Mouse (Mus musculus) cortical plate, adult 2 months (tissue): ENCODE results near the gene Cnih3. TPM values are rescaled to one million over a fixed set of nuclear protein-coding genes. Genes with fewer than 3 reads are reported as not detected.
A peak's percentile ranks its signal among the peaks of the same experiment; 100 is the strongest.

Experiments used
- H3K27ac ChIP-seq: fragments of 200-500 bp; 2 replicates; pipeline ENCODE4 v1.5.1; 2012; ENCODE audit warnings: low read length, control low read depth, inconsistent platforms; ENCODE audit not compliant: insufficient read depth
- H3K4me1 ChIP-seq: fragments of 200-500 bp; 2 replicates; pipeline ENCODE4 v1.6.1; 2011; ENCODE audit warnings: low read length; ENCODE audit not compliant: control insufficient read depth, insufficient read depth
- H3K4me3 ChIP-seq: fragments of 200-500 bp; 2 replicates; pipeline ENCODE4 v1.5.1; 2011; ENCODE audit warnings: mild to moderate bottlenecking, low read length, control low read depth; ENCODE audit not compliant: insufficient read depth
- CTCF ChIP-seq: fragments of 200-500 bp; IDR thresholded peaks from 2 replicates; pipeline ENCODE4 v1.5.1; 2011; ENCODE audit warnings: mild to moderate bottlenecking, control low read depth, low read length; ENCODE audit not compliant: insufficient read depth; ENCODE audit errors: extremely low read depth
- POLR2A ChIP-seq: fragments of 200-500 bp; IDR thresholded peaks from 2 replicates; pipeline ENCODE4 v1.6.1; 2011; ENCODE audit warnings: mild to moderate bottlenecking, low read length, control low read depth; ENCODE audit not compliant: insufficient read depth; ENCODE audit errors: extremely low read depth
- polyA plus RNA-seq: library from polyadenylated mRNA; depleted of rRNA; stranded (reverse); fragments of >200 nt; gene quantifications from 2 replicates; pipeline ENCODE4 v1.2.3, GENCODE M21; 2012

The Cnih3 gene
- polyA plus RNA-seq, 1 experiment, result 57.0 TPM

DNA sequence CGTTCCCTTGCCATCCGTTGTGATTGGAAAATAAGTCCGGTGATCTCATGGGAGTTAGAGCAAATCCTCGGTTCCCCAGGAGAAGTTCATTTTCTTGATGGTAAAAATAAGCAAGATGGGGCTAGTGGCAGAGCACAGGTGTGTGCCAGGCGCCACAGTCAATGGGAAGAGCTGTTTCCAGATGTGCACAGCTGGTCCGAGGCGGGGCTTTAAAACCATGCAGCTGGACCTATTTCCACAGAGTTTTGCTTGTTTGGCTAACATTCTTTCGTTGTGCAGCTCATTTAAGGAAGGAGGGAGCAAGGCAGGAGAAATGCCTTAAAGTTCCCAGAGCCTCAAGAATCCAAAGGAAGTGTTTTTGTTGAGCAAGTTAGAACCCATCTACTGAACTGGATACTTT, 109.1 kb downstream of the Cnih3 start:
- H3K4me3 ChIP-seq, result no peak overlapping the region
- H3K27ac ChIP-seq, result peak overlapping the region; percentile 38; the same call in 1 of the 2 replicates
- peaks cover 15% of the 10 kb centered on the region for H3K4me1 ChIP-seq
- TF ChIP-seq POLR2A (no peak), CTCF (no peak)

DNA sequence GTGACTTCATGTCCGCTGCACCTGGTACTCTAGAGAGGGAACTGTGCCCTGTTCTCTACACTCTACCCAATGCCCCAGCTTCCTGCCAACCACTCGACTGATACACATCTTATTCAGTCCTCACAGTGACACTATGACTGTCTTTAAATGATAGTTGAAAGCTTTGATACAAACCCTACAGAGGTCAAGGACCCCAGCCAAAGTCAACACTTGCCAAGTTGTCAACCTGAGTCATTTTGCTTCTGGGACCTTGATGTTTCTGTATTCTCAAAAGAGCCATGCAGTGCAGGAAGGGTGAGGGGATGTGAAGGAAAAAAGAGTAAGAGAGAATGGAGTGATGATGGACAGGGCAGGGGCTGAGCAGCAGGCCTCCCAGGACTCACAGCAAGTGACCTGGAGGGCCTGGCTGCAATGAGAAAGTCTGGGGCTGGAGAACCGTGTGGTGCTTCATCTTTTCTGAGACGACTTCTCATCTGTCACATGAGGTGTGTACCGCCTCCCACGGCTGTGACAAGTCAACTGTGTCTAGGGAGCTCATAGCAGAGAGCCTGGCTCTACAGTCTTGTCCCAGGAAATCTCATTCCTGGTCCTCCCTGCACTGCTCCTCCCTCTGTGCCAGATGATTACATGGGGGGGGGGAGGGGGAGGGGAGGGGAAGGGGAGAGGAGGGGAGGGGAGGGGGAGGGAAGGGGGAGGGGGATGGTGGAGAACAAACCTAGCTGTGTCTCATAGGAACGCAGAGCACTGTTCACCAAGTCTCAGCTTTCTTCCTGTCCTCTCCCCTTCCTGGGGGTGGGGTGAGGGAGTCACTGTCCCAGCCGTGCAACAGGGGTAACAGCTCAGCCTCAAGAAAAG, 109.8 kb downstream of the Cnih3 start:
- no peak for TF ChIP-seq CTCF
- TF ChIP-seq POLR2A, result no peak
- Histone ChIP-seq H3K4me3 (no peak overlapping the region), H3K4me1 (peaks cover 16% of the 10 kb centered on the region), H3K27ac (peak overlapping the region; percentile 38)

DNA sequence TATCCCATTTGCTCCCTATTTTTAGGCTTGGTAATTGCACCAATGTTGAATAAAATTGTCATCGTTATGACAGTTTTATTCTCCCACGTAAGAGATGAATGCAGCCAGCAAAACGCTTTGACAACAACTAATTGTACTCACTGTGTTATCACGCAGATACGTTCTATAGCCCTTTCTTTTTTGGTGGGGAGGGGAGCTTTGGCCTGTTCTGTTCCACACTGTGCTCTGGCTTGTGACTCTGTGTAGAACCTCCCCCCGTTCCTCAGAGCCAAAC, 110.4 kb downstream of the Cnih3 start:
- Histone ChIP-seq H3K27ac (no peak overlapping the region), H3K4me3 (no peak overlapping the region), H3K4me1 (peaks cover 16% of the 10 kb centered on the region)
- TF ChIP-seq CTCF (no peak), POLR2A (no peak)

DNA sequence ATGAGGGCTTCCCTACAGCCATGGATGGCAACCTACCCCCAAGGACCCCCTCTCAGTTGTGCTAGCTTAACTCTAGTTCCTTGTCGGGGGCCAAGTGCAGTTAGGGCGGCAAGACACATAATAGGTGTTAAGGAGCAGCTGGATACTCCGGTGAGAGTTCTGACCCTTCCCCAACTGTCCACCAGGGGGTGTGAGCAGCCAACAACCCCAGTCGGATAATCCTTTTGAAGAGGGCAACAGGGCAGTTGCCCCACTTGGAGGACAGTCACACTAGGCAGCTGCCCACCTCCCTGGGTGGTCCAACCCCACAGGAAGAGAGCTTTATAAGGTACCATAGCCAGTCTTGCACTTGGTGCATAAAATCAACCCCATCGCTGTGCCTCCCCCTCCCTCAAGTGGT, 112.6 kb downstream of the Cnih3 start:
- no peak overlapping the region for H3K4me3 ChIP-seq
- peak; percentile 48 for TF ChIP-seq CTCF
- no peak for TF ChIP-seq POLR2A
- H3K27ac ChIP-seq, result no peak overlapping the region
- peaks cover 14% of the 10 kb centered on the region for H3K4me1 ChIP-seq

DNA sequence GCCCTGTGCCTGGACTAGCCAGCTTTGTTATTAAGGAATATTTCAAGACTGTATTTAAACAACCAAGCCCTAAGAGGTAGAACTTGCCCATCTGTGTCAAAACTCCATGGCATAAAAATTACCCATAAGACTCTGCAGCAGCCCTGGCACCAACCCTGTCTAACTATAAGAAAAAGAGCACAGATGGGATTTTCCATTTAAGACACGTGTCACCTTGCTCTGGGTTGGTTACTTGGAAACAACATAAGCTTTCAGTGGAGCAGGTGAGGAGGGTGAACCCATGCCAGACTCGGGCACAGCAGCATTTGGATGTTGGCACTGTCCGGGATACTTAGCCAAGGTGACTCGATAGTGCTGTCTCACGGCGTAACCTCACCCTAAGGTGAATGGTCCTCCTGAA, 113.6 kb downstream of the Cnih3 start:
- no peak overlapping the region for H3K27ac ChIP-seq

DNA sequence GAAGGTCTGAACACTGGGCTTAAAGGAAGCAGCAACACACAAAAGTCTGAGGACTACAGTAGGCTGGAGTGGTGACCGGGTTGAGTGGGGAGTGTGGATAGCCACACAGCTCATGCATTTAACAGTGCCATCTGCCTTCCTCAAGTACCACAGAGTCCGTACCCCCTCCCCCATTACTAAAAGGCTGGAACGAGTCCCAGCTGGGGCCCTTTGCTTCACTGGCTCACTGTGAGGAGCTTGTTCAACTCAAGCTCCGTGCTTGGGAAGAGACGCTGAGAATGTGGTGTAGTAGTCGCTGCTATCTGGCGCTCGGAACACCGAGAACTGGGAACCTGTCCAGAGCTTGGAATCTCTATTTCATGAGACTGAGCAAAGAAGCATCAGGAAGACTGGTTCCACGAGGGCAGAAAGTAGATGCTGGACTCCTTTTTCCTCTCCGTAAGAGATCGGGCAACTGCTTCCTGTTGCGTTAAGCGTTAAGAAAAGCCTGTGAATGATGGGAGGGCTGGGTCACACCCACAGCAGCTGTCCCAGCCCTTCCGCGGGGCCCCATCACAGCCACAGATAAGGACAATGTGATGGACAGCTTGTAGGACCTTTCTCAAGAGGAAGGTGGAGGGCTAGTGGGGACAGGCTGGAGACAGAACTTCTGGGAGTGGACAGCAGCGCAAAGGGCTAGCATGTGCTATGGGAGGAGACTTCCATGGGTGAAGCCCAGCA, 114.3 kb downstream of the Cnih3 start:
- TF ChIP-seq POLR2A (no peak), CTCF (no peak)
- Histone ChIP-seq H3K4me3 (no peak overlapping the region), H3K4me1 (peaks cover 13% of the 10 kb centered on the region), H3K27ac (no peak overlapping the region)

More for the DNA sequence above, 113.6 kb downstream of the Cnih3 start:
- no peak for TF ChIP-seq POLR2A
- TF ChIP-seq CTCF, result no peak
- Histone ChIP-seq H3K4me1 (peaks cover 14% of the 10 kb centered on the region), H3K4me3 (no peak overlapping the region)

DNA sequence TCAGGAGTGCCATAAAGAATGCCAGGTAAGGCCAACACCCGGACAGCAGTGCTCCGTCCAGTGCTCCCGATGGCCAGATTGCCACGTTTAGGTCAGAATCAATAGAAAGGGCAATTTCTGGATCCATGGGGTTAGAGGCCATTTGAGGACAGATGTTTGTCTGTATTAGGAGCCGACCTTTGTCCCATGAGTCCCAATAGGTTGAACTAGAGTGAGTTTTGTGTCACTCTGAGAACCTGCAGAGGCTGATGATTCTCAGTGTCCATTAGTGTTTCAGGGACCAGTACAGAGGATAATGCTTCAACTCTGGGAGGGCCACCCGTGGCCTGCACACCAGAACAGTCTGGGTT, 114.9 kb downstream of the Cnih3 start:
- H3K4me3 ChIP-seq, result no peak overlapping the region
- H3K27ac ChIP-seq, result no peak overlapping the region
- peaks cover 10% of the 10 kb centered on the region for H3K4me1 ChIP-seq
- TF ChIP-seq POLR2A (no peak), CTCF (no peak)

DNA sequence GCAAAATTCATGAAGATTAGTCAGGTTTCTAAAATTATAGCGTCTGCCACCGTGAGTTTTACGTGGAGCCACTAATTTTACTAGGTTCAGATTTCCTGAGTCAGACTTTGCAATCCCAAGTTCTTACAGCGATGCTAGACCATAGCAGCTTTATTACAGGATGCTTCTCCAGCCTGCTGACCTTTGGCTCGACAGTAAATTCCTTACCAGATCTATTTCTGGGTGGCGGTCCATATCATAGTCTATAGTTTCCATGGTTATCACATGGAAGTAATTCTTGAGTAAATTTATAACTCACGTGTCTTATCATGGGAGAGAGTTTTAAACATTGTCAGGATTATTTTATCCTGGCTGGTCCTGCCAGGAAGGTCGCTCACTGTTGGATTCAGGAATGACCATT, 117.0 kb downstream of the Cnih3 start:
- H3K4me3 ChIP-seq, result no peak overlapping the region
- TF ChIP-seq CTCF (no peak), POLR2A (no peak)
- peaks cover 8% of the 10 kb centered on the region for H3K4me1 ChIP-seq
- H3K27ac ChIP-seq, result no peak overlapping the region

DNA sequence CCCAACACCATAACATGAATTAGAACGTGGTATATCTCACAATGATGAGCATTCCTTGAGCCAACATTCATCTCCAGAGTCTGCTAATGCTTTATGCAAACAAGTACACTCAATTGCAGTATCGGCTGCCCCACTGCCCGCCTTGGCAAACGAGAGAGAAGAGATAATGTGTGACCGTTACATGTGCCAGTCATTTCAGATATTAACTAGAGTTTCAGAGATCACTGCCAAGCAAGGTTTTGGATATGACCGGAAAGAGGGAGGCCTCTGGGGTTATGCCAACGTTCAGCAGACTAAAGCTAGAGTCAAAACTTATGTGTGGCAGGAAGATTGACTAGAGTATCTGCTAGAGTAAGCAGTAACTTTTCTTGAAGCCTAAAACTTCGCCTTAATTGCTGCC, 123.7 kb downstream of the Cnih3 start:
- Histone ChIP-seq H3K27ac (no peak overlapping the region), H3K4me1 (no peaks in the 10 kb centered on the region), H3K4me3 (no peak overlapping the region)
- TF ChIP-seq POLR2A (no peak), CTCF (no peak)

DNA sequence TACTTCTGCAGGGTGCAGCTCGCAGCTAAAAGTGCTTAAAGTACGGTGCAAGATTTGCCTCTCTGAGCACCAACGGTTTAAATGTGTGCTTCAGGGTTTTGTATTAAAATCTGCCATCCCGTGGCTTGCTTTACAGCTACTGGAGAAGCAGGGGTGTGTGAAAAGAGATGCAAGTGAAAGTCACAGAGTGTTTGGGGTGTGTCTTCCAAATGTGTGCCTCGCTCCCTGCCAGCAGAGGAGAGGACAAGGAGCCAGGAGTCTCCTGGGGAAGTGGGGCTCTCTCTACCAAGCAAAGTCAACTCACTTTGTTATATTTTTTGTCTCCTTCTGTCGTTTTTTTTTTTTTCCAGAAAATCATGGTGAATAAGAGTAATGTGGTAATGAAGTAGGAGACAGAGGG, 124.1 kb downstream of the Cnih3 start:
- no peaks in the 10 kb centered on the region for H3K4me1 ChIP-seq
- H3K4me3 ChIP-seq, result no peak overlapping the region
- TF ChIP-seq POLR2A, result no peak
- TF ChIP-seq CTCF, result no peak
- no peak overlapping the region for H3K27ac ChIP-seq
